8 mouse cellular contexts compared by ENCODE assay signal in the genomic region with DNA sequence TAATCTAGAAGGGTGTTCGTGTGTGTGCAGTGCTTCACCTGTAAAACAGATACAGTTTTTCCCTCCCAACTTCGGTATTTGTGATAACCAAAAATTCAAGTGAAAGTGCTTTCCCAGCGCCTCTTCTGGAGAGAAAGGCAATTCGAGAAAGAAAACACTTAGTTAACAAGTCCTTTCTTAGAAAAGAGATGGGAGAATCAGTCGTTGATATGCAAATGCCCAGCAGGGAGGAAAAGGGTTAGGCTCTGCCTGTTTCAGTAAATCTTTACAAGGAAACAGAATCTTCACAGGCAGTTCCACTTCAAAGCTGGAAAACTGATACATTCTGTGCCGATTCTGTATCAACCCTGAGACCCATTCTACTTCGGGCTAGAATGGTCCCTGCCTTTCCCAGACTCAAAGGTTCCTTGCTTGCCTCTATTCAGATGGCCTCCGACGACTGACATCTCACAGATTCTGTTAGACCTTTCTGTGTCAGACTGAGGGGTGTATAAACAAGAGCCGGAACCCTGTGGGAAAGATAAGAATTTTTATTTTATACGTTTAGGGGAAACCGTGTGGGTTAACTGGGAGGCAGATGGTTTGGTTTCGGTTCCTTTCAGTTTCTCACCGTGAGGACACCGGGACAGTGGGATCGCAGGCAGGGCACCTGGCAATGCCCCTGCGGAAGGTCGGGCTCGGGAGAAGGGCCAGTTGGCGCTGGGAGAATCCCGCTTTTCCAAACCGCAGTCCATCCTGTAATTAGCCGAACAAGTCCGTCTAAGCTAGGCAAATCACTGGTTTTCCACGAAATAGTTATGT. TPM values are rescaled to one million over a fixed set of nuclear protein-coding genes. Genes with fewer than 3 reads are reported as not detected.
A peak's percentile ranks its signal among the peaks of the same experiment; 100 is the strongest.
DNase-seq lines count a peak whose midpoint lies in the region; ATAC-seq and TF ChIP-seq lines count a peak whose summit lies in the region.

Gene Slc9a2 (plus strand): TSS at position 508 of the 801 bp plus-strand sequence.

- no peaks in the 10 kb centered on the region for H3K4me1 ChIP-seq in lung, embryonic 14.5 days (ENCODE audit: insufficient read depth)
- H3K4me1 ChIP-seq in kidney, embryonic 15.5 days, result peaks cover 24% of the 10 kb centered on the region
- H3K4me1 ChIP-seq in midbrain, embryonic 10.5 days, result peaks cover 21% of the 10 kb centered on the region

- ATAC-seq in lung, embryonic 14.5 days (ENCODE audit: insufficient read depth), result no peak
- no peak for ATAC-seq in kidney, embryonic 15.5 days (replicated peaks; ENCODE audit: low FRiP score)
- no peak for ATAC-seq in inflammation-experienced regulatory T-cells, adult 6 months

- H3K4me3 ChIP-seq in lung, embryonic 14.5 days (ENCODE audit: low read depth, low read length), result peak within 1 kb of the TSS; percentile 56
- peak within 1 kb of the TSS; percentile 61 for H3K4me3 ChIP-seq in kidney, embryonic 15.5 days (replicated peaks)
- peak within 1 kb of the TSS; percentile 72 for H3K4me3 ChIP-seq in midbrain, embryonic 10.5 days

- H3K27me3 ChIP-seq in lung, embryonic 14.5 days (ENCODE audit: insufficient read depth, low read length), result peaks cover 55% of the 10 kb centered on the region
- H3K27me3 ChIP-seq in kidney, embryonic 15.5 days, result peaks cover 67% of the 10 kb centered on the region
- H3K27me3 ChIP-seq in midbrain, embryonic 10.5 days (ENCODE audit: low read depth, poor library complexity, severe bottlenecking), result peaks cover 68% of the 10 kb centered on the region

- no peak within 1 kb of the TSS for H3K27ac ChIP-seq in lung, embryonic 14.5 days (ENCODE audit: low read depth)
- H3K27ac ChIP-seq in kidney, embryonic 15.5 days, result no peak within 1 kb of the TSS
- H3K27ac ChIP-seq in midbrain, embryonic 10.5 days (replicated peaks), result peak within 1 kb of the TSS; percentile 55; the same call in 1 of the 2 replicates

- peak within 1 kb of the TSS; percentile 40; the same call in 1 of the 2 replicates for H3K9ac ChIP-seq in lung, embryonic 14.5 days
- peak within 1 kb of the TSS; percentile 44 for H3K9ac ChIP-seq in kidney, embryonic 15.5 days

- TF ChIP-seq CTCF in lung, embryonic 14.5 days (IDR thresholded peaks at IDR 0.05; ENCODE audit: low read depth), result no peak

- peak; percentile 10 for DNase-seq in lung, embryonic 14.5 days
- DNase-seq in lung, postnatal 4 days, result no peak
- peak; percentile 41 for DNase-seq in embryo, embryonic 10.5 days (ENCODE audit: low spot score)
- no peak for DNase-seq in gastrocnemius, adult 8-10 months (ENCODE audit: low spot score in 2 of 2)
- peak; percentile 46 for DNase-seq in midbrain, embryonic 10.5 days (ENCODE audit: low spot score)
- DNase-seq in lung, postnatal 10 days, result no peak

- 2% methylated on average over 25 of the region's 25 CpGs for WGBS in lung, embryonic 14.5 days
- WGBS in kidney, embryonic 15.5 days, result 2% methylated on average over 25 of the region's 25 CpGs
- WGBS in midbrain, embryonic 10.5 days, result 3% methylated on average over 25 of the region's 25 CpGs

- H3K9me3 ChIP-seq in lung, embryonic 14.5 days (ENCODE audit: low read depth, low read length), result no peaks in the 10 kb centered on the region
- no peaks in the 10 kb centered on the region for H3K9me3 ChIP-seq in kidney, embryonic 15.5 days (replicated peaks)
- no peaks in the 10 kb centered on the region for H3K9me3 ChIP-seq in midbrain, embryonic 10.5 days (replicated peaks)

- H3K36me3 ChIP-seq in lung, embryonic 14.5 days (ENCODE audit: insufficient read depth), result no peaks in the 10 kb centered on the region
- no peaks in the 10 kb centered on the region for H3K36me3 ChIP-seq in kidney, embryonic 15.5 days
- H3K36me3 ChIP-seq in midbrain, embryonic 10.5 days, result no peaks in the 10 kb centered on the region

- H3K4me2 ChIP-seq in lung, embryonic 14.5 days, result peak within 1 kb of the TSS; percentile 96
- H3K4me2 ChIP-seq in kidney, embryonic 15.5 days, result peak within 1 kb of the TSS; percentile 99

RNA-seq across cellular contexts. Expression of gene Slc9a2, which starts in this region (rescaled TPM):
- 0.07 TPM in 1 of 2 replicates, not detected in the other for polyA plus RNA-seq in lung, embryonic 14.5 days (2014; fragmentation: Nextera tagmentation; extraction: Ambion mirVana)
- 10 to 100 TPM; 13.8 to 24.5 (median 17.3) TPM for total RNA-seq in gastrocnemius, adult 8-10 months (2022)
- 1.7 and 2.0 TPM in 2 replicates for polyA plus RNA-seq in kidney, embryonic 15.5 days (2015; fragmentation: Nextera tagmentation; extraction: Ambion mirVana)
- polyA plus RNA-seq in midbrain, embryonic 10.5 days (2016; fragmentation: Nextera tagmentation; extraction: Ambion mirVana), result 0.02 and 0.11 TPM in 2 replicates
- polyA plus RNA-seq in inflammation-experienced regulatory T-cells, adult 6 months (2017; shearing (Covaris generic)), result not detected

Comparison
In these comparisons a context has a peak if more than half of its experiments do, and no peak if none do; other contexts are left out.
1. Peak in DNase-seq, H3K4me3 ChIP-seq, H3K9ac ChIP-seq and H3K4me2 ChIP-seq in lung, embryonic 14.5 days; RNA of the gene not detected or under 1 TPM.
2. Peak in DNase-seq, H3K4me3 ChIP-seq and H3K27ac ChIP-seq in midbrain, embryonic 10.5 days; RNA of the gene not detected or under 1 TPM.